Mouse (Mus musculus) heart, adult 18-20 months (tissue): ENCODE data around the gene Ksr1. TPM values are rescaled to one million over a fixed set of nuclear protein-coding genes. Genes with fewer than 3 reads are reported as not detected.

Experiments
- DNase-seq, 2 experiments: peaks; one replicate each; pipeline ENCODE4 v3.0.0; 2021 to 2022; ENCODE audit warnings: mixed read lengths in 1 of 2
- total RNA-seq, 2 experiments: library from RNA; stranded (reverse); gene quantifications; 2 replicates each; pipeline ENCODE4 v1.2.3; 2021

The Ksr1 gene
- total RNA-seq, 2 experiments from 2014 or later: 5.7 to 5.8 TPM

- DNase-seq: no peak
These were observed 23.7 kb downstream of the Ksr1 start for GRCm38 (mm10) chr11:79122556-79122955.

GRCm38 (mm10) chr11:79120087-79120486, 26.1 kb downstream of the Ksr1 start:
- no peak for DNase-seq

- DNase-seq: no peak
These were observed 27.3 kb downstream of the Ksr1 start for GRCm38 (mm10) chr11:79118918-79119377.

GRCm38 (mm10) chr11:79116665-79117064, 29.5 kb downstream of the Ksr1 start:
- no peak for DNase-seq

- DNase-seq: no peak
These were observed 30.5 kb downstream of the Ksr1 start for GRCm38 (mm10) chr11:79115659-79116058.

GRCm38 (mm10) chr11:79114061-79114460, 32.1 kb downstream of the Ksr1 start:
- DNase-seq: no peak

- no peak for DNase-seq
These were observed 32.8 kb downstream of the Ksr1 start for GRCm38 (mm10) chr11:79113397-79113796.

GRCm38 (mm10) chr11:79112559-79113302, 33.5 kb downstream of the Ksr1 start:
- no peak for DNase-seq

- DNase-seq: no peak
These were observed 34.2 kb downstream of the Ksr1 start for GRCm38 (mm10) chr11:79111864-79112558.

GRCm38 (mm10) chr11:79110446-79110845, 35.8 kb downstream of the Ksr1 start:
- DNase-seq: no peak

GRCm38 (mm10) chr11:79107934-79108333, 38.3 kb downstream of the Ksr1 start:
- no peak for DNase-seq

- no peak for DNase-seq
These were observed 41.2 kb downstream of the Ksr1 start for GRCm38 (mm10) chr11:79104998-79105397.

- no peak for DNase-seq
These were observed 41.7 kb downstream of the Ksr1 start for GRCm38 (mm10) chr11:79104538-79104937.

GRCm38 (mm10) chr11:79104096-79104495, 42.1 kb downstream of the Ksr1 start:
- no peak for DNase-seq

GRCm38 (mm10) chr11:79103461-79103869, 42.7 kb downstream of the Ksr1 start:
- no peak for DNase-seq

GRCm38 (mm10) chr11:79102280-79102679, 43.9 kb downstream of the Ksr1 start:
- DNase-seq: no peak

- DNase-seq: no peak
These were observed 44.6 kb downstream of the Ksr1 start for GRCm38 (mm10) chr11:79101568-79101967.

- DNase-seq: peak in 1 of 2 experiments; percentile 72
These were observed 47.2 kb downstream of the Ksr1 start for GRCm38 (mm10) chr11:79099032-79099431.

- DNase-seq: no peak
These were observed 48.5 kb downstream of the Ksr1 start for GRCm38 (mm10) chr11:79097736-79098135.

GRCm38 (mm10) chr11:79096673-79097072, 49.5 kb downstream of the Ksr1 start:
- no peak for DNase-seq

GRCm38 (mm10) chr11:79095713-79096112, 50.5 kb downstream of the Ksr1 start:
- no peak for DNase-seq

GRCm38 (mm10) chr11:79094727-79095126, 51.5 kb downstream of the Ksr1 start:
- peak; percentile 77 to 89 for DNase-seq

GRCm38 (mm10) chr11:79093986-79094695, 52.1 kb downstream of the Ksr1 start:
- DNase-seq: peak; percentile 57 to 63
